Mouse (Mus musculus): Measurements from ENCODE around the gene Mast4.
"Not testable (repeated sequence)": the region's sequence is repeated elsewhere in the genome, so short reads cannot be mapped to it uniquely, and the experiment has no call there.

The Mast4 gene

GRCm38 (mm10) chr13:102753714-102754556 is 580.4 kb downstream of the Mast4 start:
- DNase-seq (ENCODE audit: low spot score in 2 of 2), result no peak

- no peak for DNase-seq (ENCODE audit: low spot score in 2 of 2)
Measured at GRCm38 (mm10) chr13:102749891-102750290, 584.4 kb downstream of the Mast4 start.

GRCm38 (mm10) chr13:102749194-102749593 is 585.1 kb downstream of the Mast4 start:
- no peak for DNase-seq (ENCODE audit: low spot score in 2 of 2)

- peak; percentile 52 to 67 for DNase-seq (ENCODE audit: low spot score in 2 of 2)
Measured at GRCm38 (mm10) chr13:102746803-102747561, 587.3 kb downstream of the Mast4 start.

- peak; percentile 65 to 84 for DNase-seq (ENCODE audit: low spot score in 2 of 2)
Measured at GRCm38 (mm10) chr13:102745626-102746342, 588.5 kb downstream of the Mast4 start.

- no peak for DNase-seq (ENCODE audit: low spot score in 2 of 2)
Measured at GRCm38 (mm10) chr13:102745270-102745600, 589.1 kb downstream of the Mast4 start.

GRCm38 (mm10) chr13:102744481-102745269 is 589.6 kb downstream of the Mast4 start:
- peak; percentile 70 to 74 for DNase-seq (ENCODE audit: low spot score in 2 of 2)

- no peak for DNase-seq (ENCODE audit: low spot score in 2 of 2)
Measured at GRCm38 (mm10) chr13:102739720-102740535, 594.4 kb downstream of the Mast4 start.

- no peak for DNase-seq (ENCODE audit: low spot score in 2 of 2)
Measured at GRCm38 (mm10) chr13:102737811-102738210, 596.5 kb downstream of the Mast4 start.

GRCm38 (mm10) chr13:102733063-102733462 is 601.2 kb downstream of the Mast4 start:
- DNase-seq (ENCODE audit: low spot score in 2 of 2), result no peak

- DNase-seq (ENCODE audit: low spot score in 2 of 2), result not testable (repeated sequence)
Measured at GRCm38 (mm10) chr13:102728951-102729350, 605.3 kb downstream of the Mast4 start.

- DNase-seq (ENCODE audit: low spot score in 2 of 2), result no peak
Measured at GRCm38 (mm10) chr13:102728035-102728434, 606.3 kb downstream of the Mast4 start.

- DNase-seq (ENCODE audit: low spot score in 2 of 2), result no peak
Measured at GRCm38 (mm10) chr13:102726876-102727275, 607.4 kb downstream of the Mast4 start.

- no peak for DNase-seq (ENCODE audit: low spot score in 2 of 2)
Measured at GRCm38 (mm10) chr13:102725906-102726305, 608.4 kb downstream of the Mast4 start.

GRCm38 (mm10) chr13:102725416-102725815 is 608.9 kb downstream of the Mast4 start:
- no peak for DNase-seq (ENCODE audit: low spot score in 2 of 2)

- DNase-seq (ENCODE audit: low spot score in 2 of 2), result no peak
Measured at GRCm38 (mm10) chr13:102716973-102717372, 617.3 kb downstream of the Mast4 start.

- no peak for DNase-seq (ENCODE audit: low spot score in 2 of 2)
Measured at GRCm38 (mm10) chr13:102700744-102701143, 633.6 kb downstream of the Mast4 start.

- DNase-seq (ENCODE audit: low spot score in 2 of 2), result no peak
Measured at GRCm38 (mm10) chr13:102700176-102700575, 634.1 kb downstream of the Mast4 start.

- peak; percentile 43 to 51 for DNase-seq (ENCODE audit: low spot score in 2 of 2)
Measured at GRCm38 (mm10) chr13:102698751-102699323, 635.5 kb downstream of the Mast4 start.

GRCm38 (mm10) chr13:102698335-102698734 is 636.0 kb downstream of the Mast4 start:
- DNase-seq (ENCODE audit: low spot score in 2 of 2), result no peak

Data from right cerebral cortex, adult 2 months (tissue).